In the genomic region with DNA sequence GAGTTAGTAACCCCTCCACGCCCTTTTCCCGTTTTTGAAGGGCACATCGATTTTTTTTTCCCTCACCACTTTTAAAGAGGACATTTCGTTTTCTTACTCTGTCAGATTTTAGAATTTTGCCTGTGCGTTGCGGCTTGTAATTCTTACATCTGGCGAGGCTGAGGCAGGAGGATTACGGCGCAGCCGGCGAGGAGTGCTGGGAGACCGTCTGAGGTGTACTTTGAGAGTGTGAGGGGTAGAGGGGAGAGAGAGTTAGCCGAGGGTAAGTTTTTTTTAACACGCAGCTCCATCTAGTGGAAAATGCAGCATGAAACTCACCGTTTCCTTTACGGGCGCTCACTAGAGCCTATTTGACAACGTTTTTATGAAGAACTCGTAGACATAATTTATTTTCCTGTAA, we compare ENCODE assay signal across 8 mouse cellular contexts. TPM values are rescaled to one million over a fixed set of nuclear protein-coding genes. Genes with fewer than 3 reads are reported as not detected.
DNase-seq lines count a peak whose midpoint lies in the region; ATAC-seq and TF ChIP-seq lines count a peak whose summit lies in the region.

No protein-coding gene starts in this region.

- WGBS in forebrain, embryonic 12.5 days: 5% methylated on average over 19 of the region's 19 CpGs
- WGBS in liver, postnatal 0 days (ENCODE audit: insufficient replicate concordance): 1% methylated on average over 19 of the region's 19 CpGs
- WGBS in neural tube, embryonic 13.5 days: 4% methylated on average over 19 of the region's 19 CpGs
- 2% methylated on average over 19 of the region's 19 CpGs for WGBS in stomach, postnatal 0 days

- peak; percentile 85 for DNase-seq in ES-CJ7 (ENCODE audit: low read depth, low spot score)
- peak; percentile 75 for DNase-seq in c-Kit-positive CD71-positive TER-119-positive erythroid progenitor cells, embryonic 14.5 days (ENCODE audit: low spot score)
- DNase-seq in heart, postnatal 10 days: peak; percentile 80
- peak; percentile 76 for DNase-seq in kidney, postnatal 36 days
- peak; percentile 69 for DNase-seq in liver, postnatal 0 days
- DNase-seq in stomach, postnatal 0 days (ENCODE audit: low spot score): peak; percentile 68

- peak overlapping the region; percentile 76 for H3K9ac ChIP-seq in forebrain, embryonic 12.5 days
- peak overlapping the region; percentile 82 for H3K9ac ChIP-seq in liver, postnatal 0 days (replicated peaks)
- peak overlapping the region; percentile 78 for H3K9ac ChIP-seq in neural tube, embryonic 13.5 days
- H3K9ac ChIP-seq in stomach, postnatal 0 days (ENCODE audit: low read length): peak overlapping the region; percentile 78

- H3K36me3 ChIP-seq in forebrain, embryonic 12.5 days (replicated peaks): peaks cover 25% of the 10 kb centered on the region
- peaks cover 15% of the 10 kb centered on the region; the same call in 1 of the 2 replicates for H3K36me3 ChIP-seq in liver, postnatal 0 days (replicated peaks; ENCODE audit: insufficient read depth, low read length)
- peaks cover 35% of the 10 kb centered on the region for H3K36me3 ChIP-seq in neural tube, embryonic 13.5 days
- no peaks in the 10 kb centered on the region; the same call in 1 of the 2 replicates for H3K36me3 ChIP-seq in stomach, postnatal 0 days (ENCODE audit: control insufficient read depth, insufficient read depth, low read length)

- peak; percentile 74; the same call in 1 of the 2 replicates for ATAC-seq in forebrain, embryonic 12.5 days (ENCODE audit: low FRiP score)
- ATAC-seq in liver, postnatal 0 days: peak; percentile 74
- ATAC-seq in neural tube, embryonic 13.5 days (ENCODE audit: low read depth): peak; percentile 81; the same call in 1 of the 2 replicates
- peak; percentile 71 for ATAC-seq in stomach, postnatal 0 days (ENCODE audit: low FRiP score, low TSS enrichment)

- intact Hi-C loops in heart, postnatal 10 days (cut with DNase I): loop anchor here (1.0 to 10.0 kb wide), 4 partner anchors 36 to 237 kb away; a partner anchor contains a TSS

- H3K4me1 ChIP-seq in forebrain, embryonic 12.5 days: peaks cover 4% of the 10 kb centered on the region; the same call in 1 of the 2 replicates
- H3K4me1 ChIP-seq in liver, postnatal 0 days (ENCODE audit: insufficient read depth): no peaks in the 10 kb centered on the region
- peaks cover 5% of the 10 kb centered on the region; the same call in 1 of the 2 replicates for H3K4me1 ChIP-seq in neural tube, embryonic 13.5 days (replicated peaks)
- H3K4me1 ChIP-seq in stomach, postnatal 0 days (replicated peaks; ENCODE audit: control insufficient read depth, insufficient read depth): no peaks in the 10 kb centered on the region

- no peak for TF ChIP-seq EP300 in liver, postnatal 0 days (IDR thresholded peaks at IDR 0.05; ENCODE audit: low read depth)
- no peak for TF ChIP-seq EP300 in stomach, postnatal 0 days (optimal IDR thresholded peaks at IDR 0.05)

- no peaks in the 10 kb centered on the region for H3K27me3 ChIP-seq in forebrain, embryonic 12.5 days
- no peaks in the 10 kb centered on the region for H3K27me3 ChIP-seq in liver, postnatal 0 days (ENCODE audit: insufficient read depth, low read length)
- no peaks in the 10 kb centered on the region for H3K27me3 ChIP-seq in neural tube, embryonic 13.5 days
- no peaks in the 10 kb centered on the region for H3K27me3 ChIP-seq in stomach, postnatal 0 days (ENCODE audit: control insufficient read depth, insufficient read depth, low read length)

- peak overlapping the region; percentile 63 for H3K4me2 ChIP-seq in forebrain, embryonic 12.5 days
- peak overlapping the region; percentile 77 for H3K4me2 ChIP-seq in liver, postnatal 0 days (ENCODE audit: low read depth, low read length)
- peak overlapping the region; percentile 69 for H3K4me2 ChIP-seq in neural tube, embryonic 13.5 days
- H3K4me2 ChIP-seq in stomach, postnatal 0 days (replicated peaks; ENCODE audit: low read depth): peak overlapping the region; percentile 81

- no peaks in the 10 kb centered on the region for H3K9me3 ChIP-seq in forebrain, embryonic 12.5 days
- no peaks in the 10 kb centered on the region for H3K9me3 ChIP-seq in liver, postnatal 0 days (ENCODE audit: low read length)
- no peaks in the 10 kb centered on the region for H3K9me3 ChIP-seq in neural tube, embryonic 13.5 days
- no peaks in the 10 kb centered on the region for H3K9me3 ChIP-seq in stomach, postnatal 0 days (ENCODE audit: control insufficient read depth, low read length)

- H3K4me3 ChIP-seq in forebrain, embryonic 12.5 days (replicated peaks): peak overlapping the region; percentile 61
- H3K4me3 ChIP-seq in liver, postnatal 0 days (ENCODE audit: low read depth, low read length): peak overlapping the region; percentile 62
- H3K4me3 ChIP-seq in neural tube, embryonic 13.5 days: peak overlapping the region; percentile 56
- H3K4me3 ChIP-seq in stomach, postnatal 0 days (ENCODE audit: low read depth, low read length): peak overlapping the region; percentile 56

- peak overlapping the region; percentile 97 for H3K27ac ChIP-seq in forebrain, embryonic 12.5 days
- H3K27ac ChIP-seq in liver, postnatal 0 days (ENCODE audit: low read depth): peak overlapping the region; percentile 95
- H3K27ac ChIP-seq in neural tube, embryonic 13.5 days (replicated peaks): peak overlapping the region; percentile 97
- H3K27ac ChIP-seq in stomach, postnatal 0 days (replicated peaks): peak overlapping the region; percentile 98

- TF ChIP-seq CTCF in liver, postnatal 0 days (IDR thresholded peaks at IDR 0.05; ENCODE audit: low read depth): peak; percentile 76
- peak; percentile 79 for TF ChIP-seq CTCF in stomach, postnatal 0 days (IDR thresholded peaks at IDR 0.05; ENCODE audit: low read depth)

RNA-seq across cellular contexts. Expression of a gene that starts 0.7 kb away (rescaled TPM):
- polyA plus RNA-seq in forebrain, embryonic 12.5 days (2016; fragmentation: Nextera tagmentation; extraction: Ambion mirVana): 23.1 and 25.6 TPM in 2 replicates
- total RNA-seq in heart, postnatal 10 days (2021): 10 to 100 TPM; 40.4 to 43.0 TPM
- polyA plus RNA-seq in liver, postnatal 0 days (2015; fragmentation: Nextera tagmentation; extraction: Ambion mirVana): 49.2 and 52.7 TPM in 2 replicates
- 23.3 and 26.2 TPM in 2 replicates for polyA plus RNA-seq in neural tube, embryonic 13.5 days (2015; fragmentation: Nextera tagmentation; extraction: Ambion mirVana)
- 71.2 and 73.9 TPM in 2 replicates for polyA plus RNA-seq in stomach, postnatal 0 days (2015; fragmentation: Nextera tagmentation; extraction: Ambion mirVana)

RNA-seq across cellular contexts. Expression of a gene that starts 13.4 kb away (rescaled TPM):
- polyA plus RNA-seq in forebrain, embryonic 12.5 days (2016; fragmentation: Nextera tagmentation; extraction: Ambion mirVana): 86.3 and 93.3 TPM in 2 replicates
- 10 to 100 TPM; 39.4 to 39.9 TPM for total RNA-seq in heart, postnatal 10 days (2021)
- polyA plus RNA-seq in liver, postnatal 0 days (2015; fragmentation: Nextera tagmentation; extraction: Ambion mirVana): 42.3 and 44.9 TPM in 2 replicates
- 132 and 144 TPM in 2 replicates for polyA plus RNA-seq in neural tube, embryonic 13.5 days (2015; fragmentation: Nextera tagmentation; extraction: Ambion mirVana)
- 62.8 and 63.6 TPM in 2 replicates for polyA plus RNA-seq in stomach, postnatal 0 days (2015; fragmentation: Nextera tagmentation; extraction: Ambion mirVana)

RNA-seq across cellular contexts. Expression of a gene that starts 34.9 kb away (rescaled TPM):
- 68.7 and 71.2 TPM in 2 replicates for polyA plus RNA-seq in forebrain, embryonic 12.5 days (2016; fragmentation: Nextera tagmentation; extraction: Ambion mirVana)
- total RNA-seq in heart, postnatal 10 days (2021): 10 to 100 TPM; 61.0 to 66.0 TPM
- 8.6 and 9.0 TPM in 2 replicates for polyA plus RNA-seq in liver, postnatal 0 days (2015; fragmentation: Nextera tagmentation; extraction: Ambion mirVana)
- 69.7 and 73.4 TPM in 2 replicates for polyA plus RNA-seq in neural tube, embryonic 13.5 days (2015; fragmentation: Nextera tagmentation; extraction: Ambion mirVana)
- polyA plus RNA-seq in stomach, postnatal 0 days (2015; fragmentation: Nextera tagmentation; extraction: Ambion mirVana): 25.4 and 26.1 TPM in 2 replicates

RNA-seq across cellular contexts. Expression of a gene that starts 56.5 kb away (rescaled TPM):
- polyA plus RNA-seq in forebrain, embryonic 12.5 days (2016; fragmentation: Nextera tagmentation; extraction: Ambion mirVana): not detected in 2 replicates
- under 1 TPM in 1 of 2 experiments, not detected in 1; 0.26 TPM for total RNA-seq in heart, postnatal 10 days (2021)
- polyA plus RNA-seq in liver, postnatal 0 days (2015; fragmentation: Nextera tagmentation; extraction: Ambion mirVana): 0.13 TPM in 2 replicates
- polyA plus RNA-seq in neural tube, embryonic 13.5 days (2015; fragmentation: Nextera tagmentation; extraction: Ambion mirVana): not detected in 2 replicates
- polyA plus RNA-seq in stomach, postnatal 0 days (2015; fragmentation: Nextera tagmentation; extraction: Ambion mirVana): 0.07 and 0.13 TPM in 2 replicates

Comparison
In these comparisons a context has a peak if more than half of its experiments do, and no peak if none do; other contexts are left out.
1. Peak in every context shown above with its lines: DNase-seq, ATAC-seq, H3K4me3 ChIP-seq and H3K27ac ChIP-seq.